Mouse (Mus musculus) liver, postnatal 0 days (tissue): ENCODE data around the gene Plscr4.

Source experiments
- CTCF ChIP-seq: sonication (generic); IDR thresholded peaks from 2 replicates; pipeline ENCODE4 v1.5.1; 2016; ENCODE audit warnings: antibody characterized with exemption, low read depth
- EP300 ChIP-seq: IDR thresholded peaks from 2 replicates; pipeline ENCODE4 v1.6.1; 2016; ENCODE audit warnings: antibody characterized with exemption, low read depth, mild to moderate bottlenecking

GRCm38 (mm10) chr9:92524506-92524905 is 67.3 kb downstream of the Plscr4 start:
- no peak for TF ChIP-seq CTCF
- no peak for TF ChIP-seq EP300
